Mouse (Mus musculus) midbrain, embryonic 13.5 days (tissue): Measurements from ENCODE around the gene Sirt4. TPM values are rescaled to one million over a fixed set of nuclear protein-coding genes. Genes with fewer than 3 reads are reported as not detected.

Experiments used
- ATAC-seq: fragments of 200-750 bp; cut with Nextera tagmentation; 2 replicates; pipeline ENCODE4 v1.8.0; 2017; ENCODE audit warnings: mild to moderate bottlenecking, moderate TSS enrichment, moderate library complexity
- H3K27ac ChIP-seq: fragments of 300-500 bp; sonication (generic); 2 replicates; pipeline ENCODE4 v1.5.1; 2015; ENCODE audit warnings: inconsistent platforms, mild to moderate bottlenecking, moderate library complexity
- H3K27me3 ChIP-seq: fragments of 300-500 bp; sonication (generic); 2 replicates; pipeline ENCODE4 v1.6.1; 2015; ENCODE audit warnings: mild to moderate bottlenecking, inconsistent platforms
- H3K36me3 ChIP-seq: fragments of 300-500 bp; sonication (generic); 2 replicates; pipeline ENCODE4 v1.6.1; 2015; ENCODE audit warnings: mild to moderate bottlenecking, inconsistent platforms
- H3K4me1 ChIP-seq: fragments of 300-500 bp; sonication (generic); replicated peaks from 2 replicates; pipeline ENCODE4 v1.6.1; 2015; ENCODE audit warnings: inconsistent platforms
- H3K4me2 ChIP-seq: fragments of 300-500 bp; sonication (generic); replicated peaks from 2 replicates; pipeline ENCODE4 v1.6.1; 2015; ENCODE audit warnings: moderate library complexity, mild to moderate bottlenecking, inconsistent platforms
- H3K4me3 ChIP-seq: fragments of 300-500 bp; sonication (generic); replicated peaks from 2 replicates; pipeline ENCODE4 v1.5.1; 2015; ENCODE audit warnings: mild to moderate bottlenecking, inconsistent platforms
- H3K9ac ChIP-seq: fragments of 300-500 bp; sonication (generic); replicated peaks from 2 replicates; pipeline ENCODE4 v1.6.1; 2015; ENCODE audit warnings: mild to moderate bottlenecking, inconsistent platforms
- H3K9me3 ChIP-seq: fragments of 300-500 bp; sonication (generic); 2 replicates; pipeline ENCODE4 v1.6.1; 2016; ENCODE audit warnings: mild to moderate bottlenecking, inconsistent platforms
- WGBS: fragments of 180-500 bp; shearing (Covaris S2); methylation state at CpG from one replicate; pipeline ENCODE4 v1.1.7; 2015; 5-methylcytosine and 5-hydroxymethylcytosine counted together
- polyA plus RNA-seq: library from polyadenylated mRNA; unstranded; fragments of >200 nt; fragmentation: Nextera tagmentation; extraction: Ambion mirVana; gene quantifications from 2 replicates; pipeline ENCODE4 v1.2.1, GENCODE M21; 2015

Gene Sirt4
- polyA plus RNA-seq = 26.1 and 28.7 TPM in 2 replicates

- Histone ChIP-seq H3K4me2 (peak within 1 kb of the TSS; percentile 69), H3K27me3 (peaks cover 24% of the 10 kb centered on the region), H3K4me1 (peaks cover 37% of the 10 kb centered on the region), H3K27ac (peak within 1 kb of the TSS; percentile 82), H3K9me3 (no peaks in the 10 kb centered on the region), H3K36me3 (no peaks in the 10 kb centered on the region), H3K4me3 (peak within 1 kb of the TSS; percentile 46), H3K9ac (peak within 1 kb of the TSS; percentile 72)
- 8% methylated on average over 30 of the region's 30 CpGs for WGBS
- peak; percentile 90 for ATAC-seq
Observed at GRCm38 (mm10) chr5:115483947-115484920, at the start of gene Sirt4. Gene Sirt4, minus strand, starts transcription at chr5:115484725.

- no peak overlapping the region for H3K4me2 ChIP-seq
- H3K36me3 ChIP-seq = no peaks in the 10 kb centered on the region
- H3K27me3 ChIP-seq = no peaks in the 10 kb centered on the region
- H3K9ac ChIP-seq = no peak overlapping the region
- WGBS = 69% methylated on average over 18 of the region's 18 CpGs
- H3K4me1 ChIP-seq = peaks cover 41% of the 10 kb centered on the region
- H3K9me3 ChIP-seq = no peaks in the 10 kb centered on the region
- H3K27ac ChIP-seq = no peak overlapping the region
- ATAC-seq = 0 out of 2 replicates have a peak, but pooled peaks have one; percentile 32
- no peak overlapping the region for H3K4me3 ChIP-seq
Observed at GRCm38 (mm10) chr5:115531671-115532270, 47.2 kb upstream of the Sirt4 start.

GRCm38 (mm10) chr5:115530447-115530809 lies 45.9 kb upstream of the Sirt4 start:
- no peaks in the 10 kb centered on the region for H3K9me3 ChIP-seq
- ATAC-seq = no peak
- H3K27ac ChIP-seq = peak overlapping the region; percentile 15; the same call in 1 of the 2 replicates
- no peak overlapping the region for H3K9ac ChIP-seq
- no peaks in the 10 kb centered on the region for H3K27me3 ChIP-seq
- WGBS = 81% methylated on average over 8 of the region's 8 CpGs
- H3K4me2 ChIP-seq = no peak overlapping the region
- H3K4me3 ChIP-seq = no peak overlapping the region
- peaks cover 41% of the 10 kb centered on the region for H3K4me1 ChIP-seq
- H3K36me3 ChIP-seq = no peaks in the 10 kb centered on the region

GRCm38 (mm10) chr5:115529742-115530446 lies 45.4 kb upstream of the Sirt4 start:
- Histone ChIP-seq H3K36me3 (no peaks in the 10 kb centered on the region), H3K9ac (peak overlapping the region; percentile 30; the same call in 1 of the 2 replicates), H3K4me3 (no peak overlapping the region), H3K27ac (peak overlapping the region; percentile 15; the same call in 1 of the 2 replicates), H3K27me3 (no peaks in the 10 kb centered on the region), H3K4me2 (no peak overlapping the region), H3K9me3 (no peaks in the 10 kb centered on the region), H3K4me1 (peaks cover 37% of the 10 kb centered on the region)
- WGBS = 79% methylated on average over 7 of the region's 7 CpGs
- ATAC-seq = no peak

GRCm38 (mm10) chr5:115529364-115529741 lies 44.8 kb upstream of the Sirt4 start:
- Histone ChIP-seq H3K36me3 (no peaks in the 10 kb centered on the region), H3K9me3 (no peaks in the 10 kb centered on the region), H3K4me3 (no peak overlapping the region), H3K27me3 (no peaks in the 10 kb centered on the region), H3K27ac (no peak overlapping the region), H3K9ac (no peak overlapping the region; the same call in 1 of the 2 replicates), H3K4me2 (no peak overlapping the region), H3K4me1 (peaks cover 35% of the 10 kb centered on the region)
- ATAC-seq = no peak
- 83% methylated on average over 8 of the region's 8 CpGs for WGBS

GRCm38 (mm10) chr5:115528128-115528527 lies 43.6 kb upstream of the Sirt4 start:
- Histone ChIP-seq H3K9ac (no peak overlapping the region), H3K4me1 (peaks cover 37% of the 10 kb centered on the region), H3K27ac (no peak overlapping the region), H3K4me3 (no peak overlapping the region), H3K27me3 (no peaks in the 10 kb centered on the region), H3K4me2 (no peak overlapping the region), H3K9me3 (no peaks in the 10 kb centered on the region), H3K36me3 (no peaks in the 10 kb centered on the region)
- no peak for ATAC-seq
- 94% methylated on average over 5 of the region's 5 CpGs for WGBS

GRCm38 (mm10) chr5:115526456-115527202 lies 42.1 kb upstream of the Sirt4 start:
- Histone ChIP-seq H3K36me3 (no peaks in the 10 kb centered on the region), H3K4me1 (peaks cover 30% of the 10 kb centered on the region), H3K9me3 (no peaks in the 10 kb centered on the region), H3K4me3 (no peak overlapping the region), H3K4me2 (no peak overlapping the region), H3K27ac (no peak overlapping the region), H3K9ac (no peak overlapping the region), H3K27me3 (no peaks in the 10 kb centered on the region)
- no peak for ATAC-seq
- WGBS = 86% methylated on average over 17 of the region's 17 CpGs

GRCm38 (mm10) chr5:115525943-115526342 lies 41.4 kb upstream of the Sirt4 start:
- no peak overlapping the region for H3K4me3 ChIP-seq
- H3K27me3 ChIP-seq = no peaks in the 10 kb centered on the region
- ATAC-seq = no peak
- peaks cover 23% of the 10 kb centered on the region for H3K4me1 ChIP-seq
- WGBS = 89% methylated on average over 9 of the region's 9 CpGs
- H3K4me2 ChIP-seq = no peak overlapping the region
- no peaks in the 10 kb centered on the region for H3K9me3 ChIP-seq
- no peak overlapping the region for H3K9ac ChIP-seq
- no peaks in the 10 kb centered on the region for H3K36me3 ChIP-seq
- H3K27ac ChIP-seq = no peak overlapping the region

GRCm38 (mm10) chr5:115525416-115525815 lies 40.9 kb upstream of the Sirt4 start:
- no peak overlapping the region for H3K4me2 ChIP-seq
- 97% methylated on average over 4 of the region's 4 CpGs for WGBS
- no peak overlapping the region for H3K27ac ChIP-seq
- H3K4me3 ChIP-seq = no peak overlapping the region
- H3K36me3 ChIP-seq = no peaks in the 10 kb centered on the region
- no peaks in the 10 kb centered on the region for H3K27me3 ChIP-seq
- no peak overlapping the region for H3K9ac ChIP-seq
- H3K9me3 ChIP-seq = no peaks in the 10 kb centered on the region
- H3K4me1 ChIP-seq = peaks cover 19% of the 10 kb centered on the region
- ATAC-seq = no peak

GRCm38 (mm10) chr5:115524471-115524870 lies 39.9 kb upstream of the Sirt4 start:
- H3K4me1 ChIP-seq = peaks cover 12% of the 10 kb centered on the region
- no peak overlapping the region for H3K4me3 ChIP-seq
- H3K27me3 ChIP-seq = no peaks in the 10 kb centered on the region
- ATAC-seq = no peak
- H3K27ac ChIP-seq = no peak overlapping the region
- peak overlapping the region; percentile 51; the same call in 1 of the 2 replicates for H3K9ac ChIP-seq
- H3K9me3 ChIP-seq = no peaks in the 10 kb centered on the region
- H3K4me2 ChIP-seq = no peak overlapping the region
- 54% methylated on average over 12 of the region's 12 CpGs for WGBS
- H3K36me3 ChIP-seq = no peaks in the 10 kb centered on the region

- H3K4me2 ChIP-seq = no peak overlapping the region
- H3K9ac ChIP-seq = peak overlapping the region; percentile 51; the same call in 1 of the 2 replicates
- no peaks in the 10 kb centered on the region for H3K27me3 ChIP-seq
- H3K4me3 ChIP-seq = no peak overlapping the region
- peaks cover 12% of the 10 kb centered on the region for H3K4me1 ChIP-seq
- H3K36me3 ChIP-seq = no peaks in the 10 kb centered on the region
- ATAC-seq = no peak
- 6% methylated on average over 15 of the region's 15 CpGs for WGBS
- no peak overlapping the region for H3K27ac ChIP-seq
- no peaks in the 10 kb centered on the region for H3K9me3 ChIP-seq
Observed at GRCm38 (mm10) chr5:115523971-115524370, 39.4 kb upstream of the Sirt4 start.
